Mouse (Mus musculus) CH12.LX (cell line): ENCODE results near the gene Map2k4.

Experiments used
- CTCF ChIP-seq, 2 experiments: IDR thresholded peaks in 1 of 2; conservative IDR thresholded peaks in 1 of 2; 2 replicates each; pipeline ENCODE4 v1.5.1; 2011 to 2012; ENCODE audit warnings: low read depth in 2 of 2, low read length in 2 of 2, improper control_type of control experiment in 1 of 2, inconsistent platforms in 1 of 2, mild to moderate bottlenecking in 1 of 2, moderate library complexity in 1 of 2
- JUN ChIP-seq: IDR thresholded peaks from 2 replicates; pipeline ENCODE4 v1.6.1; 2011; ENCODE audit warnings: low read depth, mild to moderate bottlenecking, low read length, improper control_type of control experiment, moderate library complexity; ENCODE audit not compliant: insufficient read depth
- KAT2A ChIP-seq: IDR thresholded peaks from 2 replicates; pipeline ENCODE4 v1.6.1; 2012; ENCODE audit warnings: low read length, improper control_type of control experiment, inconsistent platforms; ENCODE audit not compliant: insufficient replicate concordance
- MYC ChIP-seq: IDR thresholded peaks from 2 replicates; pipeline ENCODE4 v1.6.1; 2011; ENCODE audit warnings: low read depth, mild to moderate bottlenecking, improper control_type of control experiment, low read length
- NELFE ChIP-seq: IDR thresholded peaks from 2 replicates; pipeline ENCODE4 v1.6.1; 2011; ENCODE audit warnings: low read depth, low read length, improper control_type of control experiment
- POLR2A ChIP-seq: IDR thresholded peaks from 2 replicates; pipeline ENCODE4 v1.6.1; 2011; ENCODE audit warnings: low read depth, mild to moderate bottlenecking, improper control_type of control experiment, low read length
- SIN3A ChIP-seq: IDR thresholded peaks from 2 replicates; pipeline ENCODE4 v1.6.1; 2012; ENCODE audit warnings: low read length, improper control_type of control experiment, inconsistent platforms
- ZKSCAN1 ChIP-seq: IDR thresholded peaks from 2 replicates; pipeline ENCODE4 v1.6.1; 2012; ENCODE audit warnings: low read depth, inconsistent platforms, low read length, improper control_type of control experiment, borderline replicate concordance

- TF ChIP-seq KAT2A = no peak
- no peak for TF ChIP-seq CTCF (conservative IDR thresholded peaks at IDR 0.05 in 1 of 2, IDR thresholded peaks at IDR 0.05 in 1 of 2; ENCODE audit: low read depth in 2 of 2, low read length in 2 of 2)
- no peak for TF ChIP-seq SIN3A
- no peak for TF ChIP-seq POLR2A
- TF ChIP-seq MYC = no peak
- no peak for TF ChIP-seq JUN
- no peak for TF ChIP-seq ZKSCAN1
- no peak for TF ChIP-seq NELFE
Observed at GRCm38 (mm10) chr11:65640261-65640660, 147.8 kb downstream of the Map2k4 start.
